Mouse (Mus musculus): Measurements from ENCODE around the gene Foxred2.

The Foxred2 gene

GRCm38 (mm10) chr15:77956404-77956901, at the start of gene Foxred2:
Gene Foxred2 (minus strand): TSS chr15:77956722.
- DNase-seq, result peak; percentile 88

- DNase-seq, result no peak
Observed at GRCm38 (mm10) chr15:78003929-78004328, 47.4 kb upstream of the Foxred2 start.

GRCm38 (mm10) chr15:78001400-78001799, 44.9 kb upstream of the Foxred2 start:
- DNase-seq, result no peak

- no peak for DNase-seq
Observed at GRCm38 (mm10) chr15:77988541-77988940, 32.0 kb upstream of the Foxred2 start.

GRCm38 (mm10) chr15:77983391-77983790, 26.9 kb upstream of the Foxred2 start:
- no peak for DNase-seq

- DNase-seq, result peak; percentile 78
Observed at GRCm38 (mm10) chr15:77982195-77982939, 25.8 kb upstream of the Foxred2 start.

GRCm38 (mm10) chr15:77981181-77981680, 24.7 kb upstream of the Foxred2 start:
- DNase-seq, result no peak

- DNase-seq, result peak; percentile 47
Observed at GRCm38 (mm10) chr15:77979427-77979865, 22.9 kb upstream of the Foxred2 start.

GRCm38 (mm10) chr15:77977663-77978062, 21.1 kb upstream of the Foxred2 start:
- no peak for DNase-seq

- no peak for DNase-seq
Observed at GRCm38 (mm10) chr15:77974165-77974841, 17.8 kb upstream of the Foxred2 start.

- DNase-seq, result peak; percentile 99
Observed at GRCm38 (mm10) chr15:77970470-77971292, 14.2 kb upstream of the Foxred2 start, which contains the start of gene Eif3d. Gene Eif3d (minus strand): TSS chr15:77970813.

GRCm38 (mm10) chr15:77969940-77970469, 13.5 kb upstream of the Foxred2 start:
- no peak for DNase-seq

- DNase-seq, result no peak
Observed at GRCm38 (mm10) chr15:77965117-77965528, 8.6 kb upstream of the Foxred2 start.

- DNase-seq, result no peak
Observed at GRCm38 (mm10) chr15:77962447-77962846, 5.9 kb upstream of the Foxred2 start.

- no peak for DNase-seq
Observed at GRCm38 (mm10) chr15:77960693-77961092, 4.2 kb upstream of the Foxred2 start.

GRCm38 (mm10) chr15:77958071-77958470, 1.5 kb upstream of the Foxred2 start:
- no peak for DNase-seq

- DNase-seq, result no peak
Observed at GRCm38 (mm10) chr15:77957625-77958024, 1.1 kb upstream of the Foxred2 start.

- DNase-seq, result peak; percentile 40
Observed at GRCm38 (mm10) chr15:77955440-77956403, 800 bp downstream of the Foxred2 start.

GRCm38 (mm10) chr15:77954362-77954761, 2.2 kb downstream of the Foxred2 start:
- no peak for DNase-seq

- no peak for DNase-seq
Observed at GRCm38 (mm10) chr15:77952921-77953320, 3.6 kb downstream of the Foxred2 start.

- DNase-seq, result no peak
Observed at GRCm38 (mm10) chr15:77949061-77949460, 7.5 kb downstream of the Foxred2 start.
